Mouse (Mus musculus) brain, embryonic 14.5 days (tissue): ENCODE measurements around the gene Whrn.

ENCODE experiments used
- CTCF ChIP-seq: fragments of 200-500 bp; IDR thresholded peaks from 2 replicates; pipeline ENCODE4 v1.5.1; 2012; ENCODE audit warnings: inconsistent platforms, mild to moderate bottlenecking, moderate library complexity, borderline replicate concordance; ENCODE audit not compliant: insufficient read depth, insufficient read length; ENCODE audit errors: extremely low read depth
- POLR2A ChIP-seq: fragments of 200-500 bp; IDR thresholded peaks from 2 replicates; pipeline ENCODE4 v1.6.1; 2012; ENCODE audit warnings: mild to moderate bottlenecking, inconsistent platforms, borderline replicate concordance; ENCODE audit not compliant: poor library complexity, insufficient read depth, insufficient read length, severe bottlenecking; ENCODE audit errors: extremely low read depth

GRCm38 (mm10) chr4:63453939-63454513, 41.8 kb downstream of the Whrn start:
- TF ChIP-seq CTCF (no peak), POLR2A (no peak)
